Mouse (Mus musculus): ENCODE measurements around the gene Pold4. TPM values are rescaled to one million over a fixed set of nuclear protein-coding genes. Genes with fewer than 3 reads are reported as not detected.
A peak's percentile ranks its signal among the peaks of the same experiment; 100 is the strongest.

Pold4 gene
- polyA plus RNA-seq, 1 experiment from 2014 or later: 32.4 TPM

DNA sequence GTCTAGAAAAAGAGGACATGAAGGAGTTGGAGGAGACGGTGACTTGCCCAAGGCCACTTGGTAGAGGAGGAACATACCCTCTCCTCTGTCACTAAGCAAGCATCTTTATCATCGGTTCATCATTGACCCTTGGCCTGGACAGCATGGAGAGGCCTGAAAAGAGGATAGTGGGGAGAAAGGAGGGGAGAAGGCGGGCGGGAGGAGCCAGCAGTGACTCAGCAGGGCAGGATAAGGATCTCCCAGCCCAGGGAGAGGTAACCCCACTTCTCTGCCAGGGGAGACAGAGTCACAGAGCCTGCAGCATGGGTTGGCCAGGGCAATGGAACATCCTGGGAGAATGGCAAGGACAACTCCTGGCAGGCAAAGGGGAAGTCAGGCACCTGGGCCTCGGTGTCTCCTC lies 23.1 kb upstream of the Pold4 start:
- 60% methylated on average over 5 of the region's 5 CpGs for WGBS
- Histone ChIP-seq H3K4me2 (no peak overlapping the region), H3K27me3 (peaks cover 6% of the 10 kb centered on the region; the same call in 1 of the 2 replicates)

DNA sequence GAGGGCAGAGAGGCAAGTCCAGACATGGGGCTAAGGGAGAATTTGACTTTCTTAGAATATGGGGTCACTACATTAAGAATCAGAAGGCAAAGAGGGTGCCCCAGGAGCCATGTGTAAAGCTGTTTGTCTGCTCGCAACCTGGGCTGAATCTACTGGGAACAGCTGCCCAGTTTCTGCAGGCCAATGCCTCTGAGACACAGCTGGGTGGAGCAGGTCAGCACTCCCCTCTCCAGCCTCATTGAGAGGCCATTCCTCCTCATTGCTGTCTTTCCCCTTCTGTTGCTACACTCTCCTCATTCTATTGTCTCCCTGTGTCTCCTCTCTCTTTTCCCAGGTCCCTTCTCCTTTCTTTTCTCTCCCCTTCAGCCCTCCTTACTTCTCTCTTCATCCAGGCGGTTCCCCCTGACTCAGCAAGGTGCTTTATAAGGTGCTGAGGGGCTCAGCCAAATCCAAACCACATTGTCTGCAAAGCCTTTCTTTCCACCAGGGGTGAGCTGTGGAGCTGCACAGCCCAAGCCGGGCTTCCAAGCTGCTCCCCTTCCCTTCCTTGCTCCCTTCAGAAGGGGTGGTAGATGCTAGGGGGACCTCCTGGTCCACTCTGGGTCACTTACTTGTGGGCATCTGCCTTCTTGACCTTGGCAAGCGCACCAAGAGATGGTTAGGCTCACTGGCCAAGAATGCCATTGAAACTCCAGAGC lies 19.7 kb upstream of the Pold4 start:
- no peak overlapping the region for H3K27ac ChIP-seq
- no peak for ATAC-seq (ENCODE audit: borderline replicate concordance, extremely low read depth, low FRiP score, low TSS enrichment)
- no peak overlapping the region for H3K4me3 ChIP-seq
- H3K9ac ChIP-seq: no peak overlapping the region
- H3K4me1 ChIP-seq: peaks cover 35% of the 10 kb centered on the region
- H3K9me3 ChIP-seq: no peaks in the 10 kb centered on the region
- H3K27me3 ChIP-seq: no peaks in the 10 kb centered on the region
- WGBS: 42% methylated on average over 4 of the region's 4 CpGs
- no peaks in the 10 kb centered on the region for H3K36me3 ChIP-seq
- no peak overlapping the region for H3K4me2 ChIP-seq

More for the DNA sequence above, 23.1 kb upstream of the Pold4 start:
- no peaks in the 10 kb centered on the region for H3K36me3 ChIP-seq
- H3K9ac ChIP-seq: no peak overlapping the region
- H3K9me3 ChIP-seq: no peaks in the 10 kb centered on the region
- ATAC-seq (ENCODE audit: borderline replicate concordance, extremely low read depth, low FRiP score, low TSS enrichment): no peak
- H3K27ac ChIP-seq: no peak overlapping the region
- H3K4me1 ChIP-seq: peaks cover 12% of the 10 kb centered on the region
- H3K4me3 ChIP-seq: no peak overlapping the region

DNA sequence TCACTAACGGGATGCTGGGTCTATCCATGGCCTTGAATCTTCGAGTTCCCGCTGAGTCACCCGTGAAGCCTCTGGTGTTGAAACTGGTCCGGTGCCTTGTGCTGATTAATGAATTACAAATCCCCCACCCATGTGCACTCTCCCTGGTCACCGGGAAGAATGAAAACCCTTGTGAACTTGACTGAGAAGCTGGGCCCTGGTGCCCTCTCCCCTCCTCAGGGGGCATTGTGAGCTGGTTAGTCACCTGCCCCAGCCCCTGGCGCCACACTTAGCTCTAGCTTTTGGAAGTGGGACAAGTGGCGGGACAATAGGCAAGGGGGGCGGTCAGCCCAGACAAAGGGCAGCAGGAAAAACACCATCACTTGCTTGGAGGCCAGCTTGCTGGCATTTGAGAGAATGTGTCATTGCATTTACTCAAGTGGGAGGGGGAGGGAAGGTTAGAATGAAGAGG lies 18.1 kb upstream of the Pold4 start:
- WGBS: 14% methylated on average over 9 of the region's 9 CpGs
- peaks cover 47% of the 10 kb centered on the region for H3K4me1 ChIP-seq
- peak overlapping the region; percentile 99 for H3K4me2 ChIP-seq
- ATAC-seq (ENCODE audit: borderline replicate concordance, extremely low read depth, low FRiP score, low TSS enrichment): no peak
- H3K27ac ChIP-seq: peak overlapping the region; percentile 93
- H3K4me3 ChIP-seq: peak overlapping the region; percentile 83
- H3K36me3 ChIP-seq: no peaks in the 10 kb centered on the region
- H3K9ac ChIP-seq: no peak overlapping the region; the same call in 1 of the 2 replicates
- no peaks in the 10 kb centered on the region for H3K27me3 ChIP-seq
- H3K9me3 ChIP-seq: no peaks in the 10 kb centered on the region

DNA sequence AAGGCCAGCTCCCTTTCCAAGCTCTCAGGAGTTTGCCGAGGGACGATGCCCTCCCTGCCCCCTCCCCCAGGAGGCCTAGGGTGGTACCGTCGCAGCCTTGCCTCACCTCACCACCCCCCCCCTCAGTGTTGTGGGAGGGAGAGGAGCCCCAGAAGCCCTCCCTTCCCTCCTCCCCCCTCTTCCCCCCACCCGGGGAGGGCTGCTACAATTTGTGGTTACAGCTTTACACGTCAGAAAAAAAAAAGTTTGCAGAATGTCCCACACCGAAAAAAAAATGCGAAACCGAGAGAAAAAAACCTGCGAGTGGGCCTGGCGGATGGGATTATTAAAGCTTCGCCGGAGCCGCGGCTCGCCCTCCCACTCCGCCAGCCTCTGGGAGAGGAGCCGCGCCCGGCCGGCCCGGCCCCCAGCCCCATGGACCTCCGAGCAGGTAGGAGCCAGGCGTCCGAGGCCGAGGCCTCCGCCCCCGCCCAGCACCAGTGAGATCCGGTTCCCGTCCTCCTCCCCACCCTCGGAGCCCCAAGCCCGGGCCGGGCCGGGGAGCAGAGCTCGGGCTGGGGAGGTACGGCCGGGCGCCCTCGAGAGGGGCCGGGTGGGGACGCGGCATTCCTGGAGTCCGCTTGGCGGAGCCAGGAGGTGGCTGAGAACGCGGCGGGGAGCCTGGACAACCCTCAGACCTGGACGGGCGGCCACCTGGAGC lies 17.5 kb upstream of the Pold4 start, which contains the start of the genes Clcf1 and AC109138.7:
TSS of gene Clcf1 (plus strand) at position 168 of the 700 bp plus-strand sequence.
TSS of gene AC109138.7 (plus strand) at position 287 of the 700 bp plus-strand sequence.
- peak; percentile 60 for ATAC-seq (ENCODE audit: borderline replicate concordance, extremely low read depth, low FRiP score, low TSS enrichment)
- H3K9me3 ChIP-seq: no peaks in the 10 kb centered on the region
- H3K4me2 ChIP-seq: peak within 1 kb of the TSS; percentile 99
- H3K4me3 ChIP-seq: peak within 1 kb of the TSS; percentile 83
- H3K4me1 ChIP-seq: peaks cover 47% of the 10 kb centered on the region
- no peaks in the 10 kb centered on the region for H3K27me3 ChIP-seq
- WGBS: under 1% methylated on average over 40 of the region's 49 CpGs
- no peaks in the 10 kb centered on the region for H3K36me3 ChIP-seq
- H3K27ac ChIP-seq: peak within 1 kb of the TSS; percentile 93
- peak within 1 kb of the TSS; percentile 97 for H3K9ac ChIP-seq

DNA sequence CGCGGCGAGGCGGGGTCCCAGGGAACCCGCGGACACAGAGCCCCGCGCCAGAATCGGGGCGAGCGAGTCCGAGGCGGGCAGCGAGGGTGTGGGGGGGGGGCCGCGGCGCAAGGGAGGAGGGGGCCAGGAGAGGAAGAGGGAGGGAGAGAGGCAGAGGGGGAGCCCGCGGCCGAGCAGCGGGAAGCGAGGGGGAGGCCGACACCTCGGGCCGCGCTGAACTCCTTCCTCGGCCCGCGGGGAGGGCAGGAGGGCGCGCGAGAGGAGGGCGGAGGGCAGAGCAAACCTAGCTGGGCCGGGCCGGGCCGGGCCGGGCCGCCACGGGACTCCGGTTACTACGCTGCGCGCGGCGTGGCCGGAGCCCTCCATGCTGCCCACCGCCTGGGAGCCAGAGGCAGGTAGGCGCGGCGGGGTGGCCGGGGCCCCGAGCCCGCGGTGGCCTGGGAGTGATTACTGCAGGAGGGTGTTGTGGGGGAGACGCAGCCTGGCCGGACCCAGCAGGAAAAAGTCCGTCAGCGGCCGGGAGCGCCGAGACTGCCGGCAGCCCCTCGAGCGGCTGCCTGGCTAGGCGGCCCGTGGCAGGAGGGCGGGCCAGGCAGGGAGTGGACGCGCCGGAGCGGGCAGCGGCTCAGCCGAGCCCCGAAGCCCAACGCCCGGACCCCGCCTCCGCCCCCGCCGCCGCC lies 16.8 kb upstream of the Pold4 start:
- H3K27me3 ChIP-seq: no peaks in the 10 kb centered on the region
- no peaks in the 10 kb centered on the region for H3K9me3 ChIP-seq
- peak overlapping the region; percentile 83 for H3K4me3 ChIP-seq
- H3K27ac ChIP-seq: peak overlapping the region; percentile 93
- H3K4me2 ChIP-seq: peak overlapping the region; percentile 99
- peaks cover 53% of the 10 kb centered on the region for H3K4me1 ChIP-seq
- H3K36me3 ChIP-seq: no peaks in the 10 kb centered on the region
- 0% methylated on average over 40 of the region's 81 CpGs for WGBS
- ATAC-seq (ENCODE audit: borderline replicate concordance, extremely low read depth, low FRiP score, low TSS enrichment): peak; percentile 53
- peak overlapping the region; percentile 97 for H3K9ac ChIP-seq

DNA sequence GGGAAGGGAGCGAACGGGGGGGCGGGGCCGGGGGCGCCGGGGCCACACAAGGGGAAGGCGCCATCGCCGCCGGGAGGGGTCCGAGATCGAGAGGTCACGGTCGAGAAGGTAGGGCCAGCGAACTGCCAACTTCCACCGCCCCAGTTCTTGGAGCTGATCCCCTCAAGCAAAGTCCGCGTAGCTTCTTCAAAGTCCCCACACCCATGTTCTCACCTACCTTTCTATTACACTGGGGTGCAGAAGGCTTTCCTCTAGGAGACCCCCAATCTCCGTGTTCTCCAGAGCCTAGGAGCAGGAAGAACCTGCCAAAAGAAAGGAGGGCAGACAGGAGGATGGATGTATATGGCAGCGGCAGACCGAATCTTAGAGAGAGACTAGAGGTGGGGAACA lies 16.3 kb upstream of the Pold4 start:
- Histone ChIP-seq H3K27me3 (no peaks in the 10 kb centered on the region), H3K4me3 (peak overlapping the region; percentile 83), H3K36me3 (no peaks in the 10 kb centered on the region), H3K9ac (peak overlapping the region; percentile 97), H3K9me3 (no peaks in the 10 kb centered on the region), H3K27ac (peak overlapping the region; percentile 93), H3K4me1 (peaks cover 59% of the 10 kb centered on the region), H3K4me2 (peak overlapping the region; percentile 99)
- WGBS: under 1% methylated on average over 18 of the region's 21 CpGs
- no peak for ATAC-seq (ENCODE audit: borderline replicate concordance, extremely low read depth, low FRiP score, low TSS enrichment)

DNA sequence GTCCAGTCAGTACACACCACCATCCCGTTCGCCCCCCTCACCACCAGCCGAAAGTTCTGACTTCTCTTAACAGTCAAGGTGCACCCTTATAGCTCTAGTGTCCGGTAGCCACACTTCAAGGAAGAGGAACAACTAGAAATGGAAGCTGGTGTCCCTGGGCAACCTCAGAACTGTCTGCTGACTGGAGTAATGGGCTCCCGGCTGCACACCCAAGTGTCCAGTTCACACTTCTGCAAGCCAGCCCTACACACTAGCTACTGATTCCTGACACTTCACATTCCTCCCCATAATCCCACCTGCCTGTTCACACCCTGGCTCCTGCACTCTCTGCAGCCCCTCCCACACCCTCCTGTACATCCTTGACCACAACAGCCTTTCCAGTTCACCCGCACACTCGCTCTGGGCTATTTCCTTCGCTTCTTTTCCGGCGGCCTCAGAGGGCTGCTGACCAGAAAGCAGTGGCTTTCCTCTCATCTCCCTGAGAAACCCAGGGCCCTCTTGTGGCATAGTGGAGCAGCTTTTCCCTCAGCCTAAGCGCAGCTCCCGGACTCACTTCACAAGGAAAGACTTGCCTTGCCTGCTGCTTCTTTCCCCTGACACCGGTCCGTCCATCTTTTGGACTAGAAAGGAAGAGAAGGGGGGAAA lies 15.5 kb upstream of the Pold4 start:
- Histone ChIP-seq H3K9me3 (no peaks in the 10 kb centered on the region), H3K27ac (peak overlapping the region; percentile 81), H3K4me1 (peaks cover 66% of the 10 kb centered on the region), H3K36me3 (no peaks in the 10 kb centered on the region), H3K4me3 (peak overlapping the region; percentile 83; the same call in 1 of the 2 replicates), H3K4me2 (peak overlapping the region; percentile 99), H3K27me3 (no peaks in the 10 kb centered on the region), H3K9ac (0 out of 2 replicates have a peak overlapping the region, but pooled peaks have one; percentile 5)
- 9% methylated on average over 14 of the region's 14 CpGs for WGBS
- no peak for ATAC-seq (ENCODE audit: borderline replicate concordance, extremely low read depth, low FRiP score, low TSS enrichment)

DNA sequence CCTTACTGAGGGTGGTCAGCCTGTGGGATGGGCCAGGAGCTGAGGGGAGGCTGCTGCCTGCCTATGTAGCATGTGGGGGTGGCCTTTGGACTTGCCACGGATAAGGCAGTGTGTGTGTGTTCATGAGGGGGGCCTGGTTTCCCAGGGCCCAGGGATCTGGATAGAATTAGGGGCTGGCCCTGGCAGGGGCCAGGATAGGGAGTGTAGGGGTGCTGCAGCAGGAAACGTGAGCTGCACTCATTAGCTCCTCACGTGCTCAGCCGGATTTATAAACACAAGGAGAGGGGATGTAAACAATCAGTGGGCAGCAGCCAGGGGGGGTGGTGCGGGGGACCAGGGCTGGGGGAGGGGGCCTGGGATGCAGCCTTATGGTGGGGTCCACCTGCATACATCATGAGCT lies 14.6 kb upstream of the Pold4 start:
- Histone ChIP-seq H3K9ac (0 out of 2 replicates have a peak overlapping the region, but pooled peaks have one; percentile 5), H3K4me2 (peak overlapping the region; percentile 99), H3K4me1 (peaks cover 76% of the 10 kb centered on the region), H3K27ac (peak overlapping the region; percentile 81; the same call in 1 of the 2 replicates), H3K36me3 (no peaks in the 10 kb centered on the region), H3K4me3 (no peak overlapping the region), H3K9me3 (no peaks in the 10 kb centered on the region), H3K27me3 (no peaks in the 10 kb centered on the region)
- 3% methylated on average over 5 of the region's 5 CpGs for WGBS
- ATAC-seq (ENCODE audit: borderline replicate concordance, extremely low read depth, low FRiP score, low TSS enrichment): peak; percentile 6; the same call in 1 of the 2 replicates

DNA sequence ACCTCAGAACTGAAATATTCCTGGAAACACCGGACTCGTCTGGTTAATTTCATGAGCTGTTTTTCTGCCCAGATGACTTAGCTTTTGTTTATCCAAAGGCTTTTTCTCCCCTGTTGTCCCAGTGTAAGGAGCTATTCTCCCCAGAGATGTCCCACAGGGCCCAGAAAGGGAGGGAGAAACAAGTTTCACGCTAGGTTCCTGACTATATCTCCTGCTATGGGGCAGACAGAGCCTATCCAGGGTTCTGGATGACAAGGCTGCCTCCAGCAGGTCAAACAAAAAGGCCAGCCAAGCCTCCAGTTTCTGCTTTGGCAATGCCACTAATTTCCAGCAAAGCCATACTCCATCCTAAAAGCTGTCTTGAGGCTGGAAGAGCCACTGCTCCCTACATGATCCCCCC lies 13.8 kb upstream of the Pold4 start:
- no peak overlapping the region for H3K4me3 ChIP-seq

DNA sequence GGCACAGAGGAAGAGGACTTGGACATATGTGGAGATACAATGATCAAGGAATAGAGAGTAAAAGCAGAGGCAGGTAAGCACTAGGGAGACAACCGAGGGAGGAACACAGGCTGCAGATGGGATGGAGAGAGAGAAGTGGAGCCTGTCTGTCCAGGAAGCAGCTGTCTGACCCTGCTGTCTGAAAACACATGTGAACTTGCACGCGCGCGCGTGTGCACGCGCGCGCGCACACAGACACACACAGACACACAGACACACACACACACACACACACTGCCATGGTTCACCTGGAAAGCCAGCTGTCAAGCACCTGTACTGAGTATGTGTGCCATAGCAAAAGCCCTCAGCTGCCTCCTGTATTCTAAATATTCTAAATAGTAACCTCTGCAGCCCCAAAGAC lies 13.4 kb upstream of the Pold4 start:
- no peak overlapping the region for H3K9ac ChIP-seq
- no peak overlapping the region for H3K27ac ChIP-seq

More for the DNA sequence above, 13.8 kb upstream of the Pold4 start:
- H3K27ac ChIP-seq: no peak overlapping the region
- no peaks in the 10 kb centered on the region for H3K36me3 ChIP-seq
- no peaks in the 10 kb centered on the region for H3K9me3 ChIP-seq
- WGBS: 30% methylated on average over 3 of the region's 3 CpGs
- peaks cover 74% of the 10 kb centered on the region for H3K4me1 ChIP-seq
- H3K27me3 ChIP-seq: no peaks in the 10 kb centered on the region
- H3K9ac ChIP-seq: no peak overlapping the region
- ATAC-seq (ENCODE audit: borderline replicate concordance, extremely low read depth, low FRiP score, low TSS enrichment): no peak
- no peak overlapping the region for H3K4me2 ChIP-seq

DNA sequence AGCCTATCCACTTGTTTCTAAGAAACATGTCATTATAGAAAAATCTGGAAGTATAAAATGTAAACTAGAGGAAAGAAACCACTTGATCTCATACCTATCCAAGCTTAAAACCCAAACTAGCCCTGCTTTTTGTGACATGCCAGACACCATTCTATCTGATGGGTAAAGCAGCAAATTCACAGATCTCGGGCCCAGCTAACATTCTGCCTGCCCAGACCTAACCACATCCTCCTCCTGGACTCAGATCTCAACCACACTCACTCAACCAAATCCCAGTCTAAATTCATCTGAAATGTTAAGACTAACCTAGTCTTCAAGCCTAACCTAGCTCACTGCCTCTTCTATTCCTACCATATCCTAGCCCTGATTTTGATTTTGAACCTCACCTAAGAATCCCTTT lies 12.9 kb upstream of the Pold4 start:
- Histone ChIP-seq H3K27ac (no peak overlapping the region), H3K36me3 (no peaks in the 10 kb centered on the region), H3K9me3 (no peaks in the 10 kb centered on the region), H3K9ac (no peak overlapping the region), H3K4me3 (no peak overlapping the region), H3K4me2 (no peak overlapping the region), H3K4me1 (peaks cover 65% of the 10 kb centered on the region), H3K27me3 (no peaks in the 10 kb centered on the region)
- WGBS: 77% methylated on average over 1 of the region's 1 CpGs
- no peak for ATAC-seq (ENCODE audit: borderline replicate concordance, extremely low read depth, low FRiP score, low TSS enrichment)

More for the DNA sequence above, 13.4 kb upstream of the Pold4 start:
- Histone ChIP-seq H3K4me3 (no peak overlapping the region), H3K9me3 (no peaks in the 10 kb centered on the region), H3K4me1 (peaks cover 69% of the 10 kb centered on the region), H3K36me3 (no peaks in the 10 kb centered on the region), H3K27me3 (no peaks in the 10 kb centered on the region), H3K4me2 (no peak overlapping the region)
- ATAC-seq (ENCODE audit: borderline replicate concordance, extremely low read depth, low FRiP score, low TSS enrichment): no peak
- 86% methylated on average over 11 of the region's 11 CpGs for WGBS
